22 mouse cellular contexts compared by ENCODE assay signal in genomic region chr2:162394601-162395000, GRCm38 (mm10).
"Had no signal": no experiment of that assay in that cellular context is flagged by ENCODE, and none has a peak within 500 bp of the region (broad histone marks: within the 10 kb centered on the region; RNA-seq: fewer than 3 reads in every experiment).

No protein-coding gene starts in this region.

- H3K4me2 ChIP-seq: limb, embryonic 13.5 days; liver, embryonic 12.5 days; liver, embryonic 15.5 days; lung, embryonic 15.5 days; midbrain, embryonic 13.5 days; neural tube, embryonic 12.5 days; stomach, embryonic 15.5 days had no signal

- H3K9me3 ChIP-seq: limb, embryonic 10.5 days; limb, embryonic 13.5 days; liver, embryonic 15.5 days; lung, embryonic 15.5 days; midbrain, embryonic 10.5 days; midbrain, embryonic 13.5 days; neural tube, embryonic 12.5 days; stomach, embryonic 15.5 days had no signal

- ATAC-seq: liver, embryonic 12.5 days; midbrain, embryonic 13.5 days had no signal

- H3K4me3 ChIP-seq: layer of hippocampus, adult 2 months; limb, embryonic 10.5 days; limb, embryonic 13.5 days; liver, embryonic 12.5 days; liver, embryonic 15.5 days; lung, embryonic 15.5 days; megakaryocyte, embryonic 14.5 days; midbrain, embryonic 10.5 days; midbrain, embryonic 13.5 days; neural tube, embryonic 12.5 days; stomach, embryonic 15.5 days had no signal

- DNase-seq: kidney, postnatal 25 days; layer of hippocampus, adult 9-11 months; liver; lung, adult 18-20 months; lung, postnatal 10 days; lung, postnatal 36 days; retina, postnatal 1 day; right cerebral cortex, postnatal 25 days; spleen, adult 18-20 months; thymus, postnatal 25 days had no signal

- H3K27me3 ChIP-seq: limb, embryonic 13.5 days; liver, embryonic 12.5 days; liver, embryonic 15.5 days; lung, embryonic 15.5 days; megakaryocyte, embryonic 14.5 days; midbrain, embryonic 13.5 days; neural tube, embryonic 12.5 days; stomach, embryonic 15.5 days had no signal

- H3K36me3 ChIP-seq: limb, embryonic 10.5 days; limb, embryonic 13.5 days; liver, embryonic 12.5 days; liver, embryonic 15.5 days; lung, embryonic 15.5 days; midbrain, embryonic 10.5 days; midbrain, embryonic 13.5 days; neural tube, embryonic 12.5 days; stomach, embryonic 15.5 days had no signal

- H3K4me1 ChIP-seq: liver, embryonic 12.5 days; liver, embryonic 15.5 days; lung, embryonic 15.5 days; megakaryocyte, embryonic 14.5 days; midbrain, embryonic 10.5 days; neural tube, embryonic 12.5 days; stomach, embryonic 15.5 days had no signal

- H3K9ac ChIP-seq: limb, embryonic 13.5 days; liver, embryonic 12.5 days; liver, embryonic 15.5 days; lung, embryonic 15.5 days; midbrain, embryonic 13.5 days; neural tube, embryonic 12.5 days; stomach, embryonic 15.5 days had no signal

- H3K27ac ChIP-seq: kidney, postnatal 0 days; layer of hippocampus, adult 2 months; limb, embryonic 10.5 days; limb, embryonic 13.5 days; liver, embryonic 12.5 days; liver, embryonic 15.5 days; lung, embryonic 15.5 days; midbrain, embryonic 10.5 days; midbrain, embryonic 13.5 days; neural tube, embryonic 12.5 days; stomach, embryonic 15.5 days had no signal
